Mouse (Mus musculus) C2C12 (cell line): ENCODE measurements around the gene Gins2.

ENCODE experiments used
- CEBPB ChIP-seq: IDR thresholded peaks from one replicate; pipeline ENCODE4 v1.6.1; 2011; ENCODE audit warnings: low read depth, mild to moderate bottlenecking, control low read depth, moderate library complexity
- CTCF ChIP-seq: IDR thresholded peaks from one replicate; pipeline ENCODE4 v1.5.1; 2011; ENCODE audit not compliant: control insufficient read depth, insufficient read depth, insufficient read length
- FOSL1 ChIP-seq: IDR thresholded peaks from one replicate; pipeline ENCODE4 v1.8.0; 2011; ENCODE audit warnings: mild to moderate bottlenecking, low read length; ENCODE audit not compliant: poor library complexity, insufficient read depth, severe bottlenecking
- MAX ChIP-seq: IDR thresholded peaks from one replicate; pipeline ENCODE4 v1.6.1; 2011; ENCODE audit warnings: mild to moderate bottlenecking, control low read depth
- MYOD1 ChIP-seq: IDR thresholded peaks from one replicate; pipeline ENCODE4 v1.6.1; 2011; ENCODE audit warnings: low read depth; ENCODE audit not compliant: control insufficient read depth, insufficient read length
- MYOG ChIP-seq: IDR thresholded peaks from one replicate; pipeline ENCODE4 v1.6.1; 2011; ENCODE audit not compliant: control insufficient read depth, insufficient read length; ENCODE audit errors: extremely low read depth
- USF1 ChIP-seq: IDR thresholded peaks from one replicate; pipeline ENCODE4 v1.6.1; 2011; ENCODE audit warnings: low read depth, mild to moderate bottlenecking, control low read depth, moderate library complexity

DNA sequence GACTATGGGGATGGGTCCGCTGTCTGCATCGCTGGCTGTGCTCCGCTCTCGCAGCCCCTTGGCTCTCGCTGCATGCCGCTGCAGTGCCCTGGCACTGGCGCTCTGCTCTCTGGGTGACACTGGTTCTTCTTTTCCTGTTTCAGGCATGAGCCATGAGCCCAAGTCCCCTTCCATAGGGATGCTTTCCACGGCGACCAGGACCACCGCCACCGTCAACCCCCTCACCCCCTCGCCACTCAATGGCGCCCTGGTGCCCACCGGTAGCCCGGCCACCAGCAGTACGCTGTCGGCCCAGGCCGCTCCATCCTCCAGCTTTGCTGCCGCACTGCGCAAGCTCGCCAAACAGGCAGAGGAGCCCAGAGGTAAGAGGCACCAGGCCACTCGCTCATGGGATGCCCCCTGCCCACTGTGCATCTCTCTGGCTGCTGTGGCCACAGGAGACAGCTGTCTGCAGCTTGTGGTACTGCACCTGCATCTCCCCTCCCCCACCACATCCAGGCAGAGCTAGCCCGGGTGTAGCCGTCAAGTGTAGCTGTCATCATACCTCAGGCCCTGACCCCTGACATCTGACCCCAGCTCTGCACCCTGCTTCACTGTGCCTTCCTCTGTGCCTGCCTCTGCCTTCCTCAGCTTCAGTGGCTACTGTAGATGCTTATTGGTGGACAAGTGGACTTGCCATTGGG, 35.5 kb downstream of the Gins2 start:
- TF ChIP-seq CTCF (no peak), MAX (no peak), CEBPB (no peak), USF1 (no peak), MYOG (no peak), FOSL1 (no peak), MYOD1 (no peak)
